Mouse (Mus musculus): Measurements from ENCODE around the gene 4932438H23Rik. TPM values are rescaled to one million over a fixed set of nuclear protein-coding genes. Genes with fewer than 3 reads are reported as not detected.

The 4932438H23Rik gene
- total RNA-seq, 1 experiment from 2014 or later, result 2.2 TPM

DNA sequence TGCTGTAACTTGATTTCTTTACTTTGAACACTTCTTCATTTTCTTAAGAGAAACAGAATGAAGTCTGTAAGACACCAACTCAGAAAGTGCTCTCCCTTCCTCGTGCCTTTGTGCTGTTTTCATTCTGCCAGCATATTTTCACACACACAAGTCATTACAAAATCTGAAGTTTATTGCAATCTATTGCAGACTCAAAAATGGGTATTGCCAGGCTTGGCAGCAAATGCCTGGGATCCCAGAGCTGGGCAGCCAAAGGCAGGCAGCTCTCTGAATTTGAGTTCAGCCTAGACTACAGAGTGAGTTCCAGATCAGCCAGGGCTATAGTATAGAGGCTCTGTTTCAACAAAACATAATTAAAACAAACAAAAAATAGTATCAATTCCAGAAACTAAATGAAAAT, 52.3 kb downstream of the 4932438H23Rik start:
- ATAC-seq (replicated peaks in 1 of 2; ENCODE audit: insufficient read depth in 1 of 2, low FRiP score in 2 of 2, low TSS enrichment in 1 of 2, low read depth in 1 of 2, poor library complexity in 2 of 2, severe bottlenecking in 2 of 2), result no peak

DNA sequence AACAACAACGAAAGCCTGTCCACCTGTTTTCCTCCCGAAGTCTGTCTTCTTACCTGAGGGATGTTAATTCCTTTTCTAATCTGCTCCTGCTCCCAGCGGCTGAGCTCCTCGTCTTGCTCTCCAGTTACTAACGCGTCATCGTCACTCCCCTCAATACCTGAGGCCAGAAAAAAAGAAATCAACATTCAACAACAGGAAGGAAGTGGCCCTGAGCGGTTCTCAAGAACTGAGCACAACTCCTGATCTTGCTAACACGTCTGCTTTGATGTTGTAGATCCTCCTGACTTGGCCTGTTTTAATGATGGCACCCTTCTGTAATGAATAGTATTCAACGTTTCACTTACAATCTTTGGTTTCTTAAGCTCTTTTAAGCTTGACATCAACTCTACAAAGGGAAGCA, 59.1 kb downstream of the 4932438H23Rik start:
- ATAC-seq (replicated peaks in 1 of 2; ENCODE audit: insufficient read depth in 1 of 2, low FRiP score in 2 of 2, low TSS enrichment in 1 of 2, low read depth in 1 of 2, poor library complexity in 2 of 2, severe bottlenecking in 2 of 2), result no peak

DNA sequence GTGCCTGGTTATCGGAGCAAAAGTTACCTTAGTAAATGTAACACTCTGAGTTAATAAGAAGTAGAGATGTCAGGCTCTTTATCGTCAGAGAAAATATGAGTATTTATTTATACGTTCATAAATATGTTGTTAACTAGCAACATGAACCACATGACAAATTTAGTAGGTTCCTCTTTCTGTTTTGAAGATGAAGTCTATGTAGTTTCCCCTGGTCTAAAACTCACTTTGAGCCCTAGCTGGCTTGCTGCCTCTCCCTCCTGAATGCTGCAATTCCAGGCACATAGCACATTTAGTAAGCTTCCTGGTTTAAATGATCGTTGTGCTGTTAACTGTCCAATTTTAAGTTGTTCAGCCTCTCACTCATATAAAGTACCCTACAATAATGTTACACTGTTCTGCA, 64.2 kb downstream of the 4932438H23Rik start:
- ATAC-seq (replicated peaks in 1 of 2; ENCODE audit: insufficient read depth in 1 of 2, low FRiP score in 2 of 2, low TSS enrichment in 1 of 2, low read depth in 1 of 2, poor library complexity in 2 of 2, severe bottlenecking in 2 of 2), result no peak

DNA sequence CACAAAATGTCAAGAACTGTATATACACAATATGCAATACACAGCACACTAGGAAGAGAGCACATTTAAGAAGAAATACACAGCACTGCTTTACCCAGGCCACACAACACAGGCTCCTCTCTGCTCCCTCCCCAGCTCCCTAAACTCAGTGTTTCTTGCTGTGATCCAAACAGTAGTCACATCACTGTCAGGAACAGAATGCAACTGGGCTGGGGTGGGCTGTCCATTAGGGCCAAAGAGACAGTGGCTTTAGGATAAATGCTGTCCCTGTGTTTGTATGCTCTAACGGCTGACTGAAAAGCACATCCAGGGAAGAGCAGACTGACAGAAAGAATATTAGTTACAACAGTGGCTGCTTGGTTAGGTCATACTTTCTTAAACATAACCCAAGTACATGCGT, 65.0 kb downstream of the 4932438H23Rik start:
- no peak for ATAC-seq (replicated peaks in 1 of 2; ENCODE audit: insufficient read depth in 1 of 2, low FRiP score in 2 of 2, low TSS enrichment in 1 of 2, low read depth in 1 of 2, poor library complexity in 2 of 2, severe bottlenecking in 2 of 2)

DNA sequence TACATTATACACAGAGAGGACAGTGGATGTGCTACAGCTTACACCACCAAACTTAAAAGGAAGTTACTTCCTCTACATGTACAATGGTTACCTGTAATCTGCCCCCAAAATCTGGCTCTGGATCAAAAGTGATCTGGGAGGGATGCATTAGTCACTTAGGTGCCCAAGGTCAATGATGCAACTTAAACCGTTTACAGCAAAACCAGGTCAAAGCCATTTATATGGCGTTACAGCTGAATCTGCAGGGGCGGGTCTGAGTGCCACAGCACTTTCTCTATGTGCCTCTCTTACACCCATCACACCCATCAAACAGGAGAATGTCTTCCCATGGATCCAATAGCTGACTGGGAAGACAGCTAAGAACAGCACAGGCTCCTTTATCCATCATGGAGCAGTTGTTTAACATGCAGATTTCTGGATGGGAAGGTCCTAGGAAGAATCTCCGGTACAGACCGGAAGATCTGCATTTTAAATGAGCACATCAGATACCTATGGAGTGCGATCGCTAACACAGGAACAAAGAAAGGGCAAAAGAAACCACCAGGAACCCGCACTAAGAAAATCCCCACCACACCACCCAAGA, 65.7 kb downstream of the 4932438H23Rik start:
- ATAC-seq (replicated peaks in 1 of 2; ENCODE audit: insufficient read depth in 1 of 2, low FRiP score in 2 of 2, low TSS enrichment in 1 of 2, low read depth in 1 of 2, poor library complexity in 2 of 2, severe bottlenecking in 2 of 2), result no peak

DNA sequence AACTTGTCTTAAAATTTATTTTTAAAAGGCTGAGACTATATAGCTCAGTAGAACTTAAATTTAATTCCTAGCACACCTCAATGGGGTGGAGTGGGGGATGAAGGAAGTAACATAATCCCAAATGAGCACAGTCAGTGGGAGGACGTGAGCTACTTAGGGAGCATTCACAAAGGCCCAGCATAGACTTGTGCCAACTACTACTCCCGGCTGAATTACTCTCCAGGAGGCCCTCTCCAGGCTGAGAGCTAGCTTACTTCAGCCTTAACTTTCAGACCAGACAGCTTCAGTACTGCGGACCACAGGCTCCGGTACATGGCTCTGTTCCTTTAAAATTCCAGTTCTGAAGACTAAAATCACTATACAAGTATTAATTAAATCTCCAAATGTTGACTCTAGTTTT, 68.6 kb downstream of the 4932438H23Rik start:
- ATAC-seq (replicated peaks in 1 of 2; ENCODE audit: insufficient read depth in 1 of 2, low FRiP score in 2 of 2, low TSS enrichment in 1 of 2, low read depth in 1 of 2, poor library complexity in 2 of 2, severe bottlenecking in 2 of 2), result no peak

DNA sequence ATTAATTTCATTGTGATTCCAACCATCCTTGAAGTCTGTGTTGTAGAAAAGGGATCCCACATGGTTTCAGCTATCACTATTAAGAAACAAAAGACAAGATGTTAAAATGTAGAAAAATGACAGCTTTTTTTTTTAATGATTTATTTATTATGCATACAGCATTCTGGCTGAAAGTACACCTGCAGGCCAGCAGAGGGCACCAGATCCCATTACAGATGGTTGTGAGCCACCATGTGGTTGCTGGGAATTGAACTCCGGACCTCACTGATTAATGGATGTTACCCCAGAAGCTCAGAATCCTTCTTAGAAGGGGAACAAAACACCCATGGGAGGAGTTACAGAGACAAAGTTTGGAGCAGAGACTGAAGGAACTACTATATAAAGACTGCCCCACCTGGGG, 71.5 kb downstream of the 4932438H23Rik start:
- no peak for ATAC-seq (replicated peaks in 1 of 2; ENCODE audit: insufficient read depth in 1 of 2, low FRiP score in 2 of 2, low TSS enrichment in 1 of 2, low read depth in 1 of 2, poor library complexity in 2 of 2, severe bottlenecking in 2 of 2)

DNA sequence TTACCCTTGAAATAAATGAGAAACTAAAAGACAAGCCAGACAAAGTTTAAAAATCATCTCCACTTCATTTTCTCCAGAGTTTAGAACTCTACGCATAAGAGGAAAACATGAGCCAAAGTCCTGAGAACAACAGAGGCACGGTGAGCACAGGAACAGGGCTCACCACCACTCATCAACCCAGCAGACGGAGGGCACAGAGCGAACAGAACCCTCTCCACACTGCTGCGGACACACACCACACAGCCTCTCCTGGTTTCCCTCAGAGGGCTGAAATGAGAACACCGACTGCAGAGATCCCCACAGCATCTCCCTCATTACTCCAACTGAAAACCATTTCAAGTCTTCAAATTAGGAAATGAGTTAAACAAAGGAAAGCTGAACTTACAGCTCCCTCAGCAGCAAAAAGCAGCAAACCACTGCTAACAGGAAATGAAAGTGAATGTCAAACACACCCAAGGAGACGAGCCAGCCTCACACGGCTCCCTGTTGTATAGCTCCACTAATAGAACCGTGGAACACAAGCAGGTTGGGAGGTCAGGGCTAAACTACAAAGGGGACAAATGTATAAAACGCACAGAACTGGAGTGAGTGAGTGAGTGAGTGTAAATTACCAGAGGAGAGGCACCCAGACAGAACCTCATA, 74.0 kb downstream of the 4932438H23Rik start:
- no peak for ATAC-seq (replicated peaks in 1 of 2; ENCODE audit: insufficient read depth in 1 of 2, low FRiP score in 2 of 2, low TSS enrichment in 1 of 2, low read depth in 1 of 2, poor library complexity in 2 of 2, severe bottlenecking in 2 of 2)

DNA sequence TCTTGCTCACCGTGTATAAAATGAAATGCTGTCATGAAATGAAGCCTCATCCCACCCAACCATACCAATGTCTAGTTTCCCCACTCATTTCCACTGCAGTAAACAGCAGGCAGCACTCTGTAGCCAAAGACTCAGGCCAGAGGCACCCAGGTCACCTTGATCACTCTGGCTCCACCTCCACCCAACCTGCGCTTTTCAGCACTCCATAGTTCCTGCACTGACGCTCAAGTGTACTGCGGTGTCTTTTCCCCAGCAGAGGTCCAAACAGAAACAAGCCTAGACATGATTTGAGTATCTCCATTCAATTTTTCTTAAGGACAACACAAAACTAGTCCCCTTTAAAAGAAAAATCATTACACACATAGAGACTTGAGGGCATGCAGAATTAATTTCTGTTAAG, 75.4 kb downstream of the 4932438H23Rik start:
- no peak for ATAC-seq (replicated peaks in 1 of 2; ENCODE audit: insufficient read depth in 1 of 2, low FRiP score in 2 of 2, low TSS enrichment in 1 of 2, low read depth in 1 of 2, poor library complexity in 2 of 2, severe bottlenecking in 2 of 2)

DNA sequence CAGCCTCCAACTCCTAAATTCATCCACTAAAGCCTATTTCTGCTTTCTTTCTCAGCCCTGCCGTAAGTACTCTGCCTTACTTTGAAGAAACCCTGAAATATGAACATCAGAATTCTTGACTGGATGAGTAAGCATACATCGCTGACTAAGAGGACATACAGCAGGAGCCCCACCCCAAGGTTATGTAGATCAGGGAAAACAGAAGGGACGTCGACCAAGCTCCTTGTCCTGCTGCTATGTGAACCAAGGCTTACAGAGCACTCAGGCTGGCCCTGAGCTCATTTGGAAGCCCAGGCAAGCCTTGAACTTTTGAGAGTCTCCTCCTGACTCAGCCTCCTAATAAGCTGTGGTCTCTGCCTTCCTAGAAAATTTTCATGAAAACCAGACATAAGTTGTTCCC, 79.2 kb downstream of the 4932438H23Rik start:
- no peak for ATAC-seq (replicated peaks in 1 of 2; ENCODE audit: insufficient read depth in 1 of 2, low FRiP score in 2 of 2, low TSS enrichment in 1 of 2, low read depth in 1 of 2, poor library complexity in 2 of 2, severe bottlenecking in 2 of 2)

DNA sequence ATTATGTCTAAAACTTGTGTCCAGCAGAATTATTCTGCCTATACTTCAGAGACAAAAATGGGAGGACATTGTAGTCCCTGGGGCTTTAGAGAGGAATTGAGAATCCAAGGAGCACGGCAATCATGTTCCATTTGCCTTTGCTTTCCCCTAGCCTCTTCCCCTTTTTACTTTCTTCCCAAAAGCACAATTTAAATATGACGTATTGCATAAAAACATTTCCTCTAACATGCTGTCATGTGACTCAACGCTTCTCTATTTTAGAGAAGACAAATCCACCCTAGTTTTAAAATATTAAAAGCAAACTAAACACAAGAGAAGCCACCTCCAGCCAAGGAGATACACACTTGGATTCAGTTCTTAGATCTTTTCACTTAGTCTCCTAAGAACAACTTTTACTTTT, 83.1 kb downstream of the 4932438H23Rik start:
- ATAC-seq (replicated peaks in 1 of 2; ENCODE audit: insufficient read depth in 1 of 2, low FRiP score in 2 of 2, low TSS enrichment in 1 of 2, low read depth in 1 of 2, poor library complexity in 2 of 2, severe bottlenecking in 2 of 2), result peak; percentile 59 to 62; a peak in 3 of 4 replicates

DNA sequence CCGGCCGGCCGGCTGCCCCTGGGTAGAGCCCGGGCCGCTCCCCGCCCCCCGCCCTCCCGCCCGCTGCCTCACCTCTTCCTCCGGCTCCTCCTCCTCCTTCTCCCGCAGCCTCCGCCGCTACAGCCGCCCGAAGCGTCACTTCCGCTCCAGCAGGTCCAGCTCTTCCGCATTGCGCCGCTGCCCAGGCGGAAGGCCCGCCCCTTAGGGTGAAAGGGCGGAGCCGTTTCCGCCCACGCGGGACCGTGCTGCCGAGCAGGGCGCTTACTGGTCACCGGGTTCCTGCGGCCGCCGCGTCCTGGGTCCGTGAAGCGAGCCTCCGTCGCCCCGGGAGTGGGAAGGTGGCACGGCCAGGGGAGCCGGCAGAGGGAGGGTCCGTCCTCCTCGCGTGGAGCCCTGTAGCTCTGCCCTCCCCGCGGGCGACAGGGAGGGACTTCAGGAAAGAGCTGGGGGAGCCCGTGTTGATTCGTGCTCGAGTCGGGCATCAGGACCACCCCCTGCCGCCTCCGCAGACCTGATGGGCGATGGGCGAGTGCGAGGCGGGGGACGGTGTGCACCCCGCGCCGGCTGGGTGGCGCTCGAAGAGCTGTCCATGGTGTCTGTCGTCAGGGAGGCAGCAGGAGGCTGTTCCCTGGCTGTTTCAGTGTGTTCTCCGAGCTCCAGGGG, 83.8 kb downstream of the 4932438H23Rik start, which contains the start of gene Synj1:
Gene Synj1 (minus strand): TSS at position 288 of the 663 bp plus-strand sequence.
- peak; percentile 82 to 90 for ATAC-seq (replicated peaks in 1 of 2; ENCODE audit: insufficient read depth in 1 of 2, low FRiP score in 2 of 2, low TSS enrichment in 1 of 2, low read depth in 1 of 2, poor library complexity in 2 of 2, severe bottlenecking in 2 of 2)

DNA sequence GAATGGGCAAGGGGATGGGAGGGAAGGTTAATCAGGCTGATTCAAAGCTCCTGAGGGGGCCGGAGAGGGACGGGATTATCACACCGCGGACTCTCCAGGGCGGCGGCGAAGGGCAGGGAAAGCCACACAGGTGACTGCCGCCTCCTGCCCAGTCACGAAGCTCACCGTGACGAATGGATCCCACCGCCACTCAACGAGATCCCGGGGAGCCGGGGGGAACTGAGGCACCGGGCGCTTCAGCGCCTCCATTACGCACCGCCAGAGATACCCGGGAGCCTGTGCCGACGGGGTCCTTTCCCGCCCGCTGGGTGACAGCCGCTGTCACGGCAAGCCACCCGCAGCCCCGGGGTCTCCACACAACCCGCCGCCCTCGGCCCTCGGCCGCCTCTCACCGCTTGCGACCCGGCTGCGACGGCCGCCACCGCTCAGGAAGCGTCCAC, 84.3 kb downstream of the 4932438H23Rik start:
- peak in 1 of 2 experiments; percentile 15; a peak in 1 of 4 replicates for ATAC-seq (replicated peaks in 1 of 2; ENCODE audit: insufficient read depth in 1 of 2, low FRiP score in 2 of 2, low TSS enrichment in 1 of 2, low read depth in 1 of 2, poor library complexity in 2 of 2, severe bottlenecking in 2 of 2)

DNA sequence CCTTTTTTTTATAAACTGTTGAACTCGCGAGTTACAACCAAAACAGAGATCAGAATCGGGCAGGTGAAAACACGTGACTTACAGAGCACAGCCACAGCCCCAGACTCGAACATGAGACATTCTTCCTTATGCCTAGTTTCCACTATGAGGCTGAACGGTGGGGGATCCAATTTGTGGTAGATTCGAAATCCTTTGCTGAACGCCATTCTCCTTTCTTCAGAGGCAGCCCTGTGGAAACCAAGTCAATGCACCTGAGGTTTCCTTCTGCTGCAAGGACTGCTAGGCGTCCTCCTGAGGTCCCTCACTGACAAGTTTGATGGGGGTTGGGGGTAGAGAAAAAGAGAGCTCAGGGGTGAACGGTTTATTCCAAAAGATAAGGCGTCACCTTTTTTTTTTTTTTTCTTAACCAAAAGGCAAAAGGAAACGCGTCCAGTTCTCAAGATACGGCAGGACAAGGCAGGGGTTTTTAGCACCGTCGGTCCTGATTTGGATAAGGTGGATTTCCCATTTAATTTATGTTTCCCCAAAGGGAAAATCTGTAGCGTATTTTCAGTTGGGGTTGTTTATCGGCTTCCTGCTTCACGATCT, 84.9 kb downstream of the 4932438H23Rik start:
- ATAC-seq (replicated peaks in 1 of 2; ENCODE audit: insufficient read depth in 1 of 2, low FRiP score in 2 of 2, low TSS enrichment in 1 of 2, low read depth in 1 of 2, poor library complexity in 2 of 2, severe bottlenecking in 2 of 2), result no peak

DNA sequence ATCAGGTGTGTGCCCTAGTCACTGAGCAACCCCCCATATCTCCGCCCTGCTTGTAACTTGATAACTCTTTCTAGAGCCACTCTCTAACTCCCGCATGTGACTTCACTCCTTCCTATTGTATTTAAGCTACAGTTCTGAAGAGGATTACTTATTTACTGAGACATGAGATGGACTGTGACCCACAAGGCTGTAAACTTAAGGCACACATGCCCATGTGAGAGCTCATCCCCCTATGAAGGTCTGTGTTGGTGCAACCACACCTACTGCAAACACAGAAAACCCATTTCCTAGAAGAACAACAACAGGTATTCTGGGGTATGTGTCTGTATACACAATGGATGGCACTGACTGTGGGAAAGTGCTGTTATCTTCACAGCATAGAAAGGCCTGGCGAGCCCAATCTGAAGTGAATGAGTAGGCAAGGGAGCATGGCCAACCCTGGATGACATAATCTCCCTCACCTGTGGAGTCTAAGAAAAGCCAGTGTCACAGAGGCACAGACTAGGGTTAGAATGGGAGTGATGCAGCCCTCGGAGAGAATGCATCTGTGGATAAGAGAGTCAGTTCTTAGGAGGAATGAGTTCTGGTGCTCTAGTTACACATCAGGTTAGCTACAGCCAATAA, 89.9 kb downstream of the 4932438H23Rik start:
- ATAC-seq (replicated peaks in 1 of 2; ENCODE audit: insufficient read depth in 1 of 2, low FRiP score in 2 of 2, low TSS enrichment in 1 of 2, low read depth in 1 of 2, poor library complexity in 2 of 2, severe bottlenecking in 2 of 2), result no peak

Data from hematopoietic stem cell, adult 5-6 weeks (primary cell).